Mouse (Mus musculus) spleen, postnatal 4 days (tissue): Measurements from ENCODE around the gene Zfp600.
"Not testable (repeated sequence)": the region's sequence is repeated elsewhere in the genome, so short reads cannot be mapped to it uniquely, and the experiment has no call there.

ENCODE experiments used
- DNase-seq, 2 experiments: peaks; one replicate each; pipeline ENCODE4 v3.0.0; 2022; ENCODE audit warnings: low spot score in 2 of 2

Zfp600 gene

DNA sequence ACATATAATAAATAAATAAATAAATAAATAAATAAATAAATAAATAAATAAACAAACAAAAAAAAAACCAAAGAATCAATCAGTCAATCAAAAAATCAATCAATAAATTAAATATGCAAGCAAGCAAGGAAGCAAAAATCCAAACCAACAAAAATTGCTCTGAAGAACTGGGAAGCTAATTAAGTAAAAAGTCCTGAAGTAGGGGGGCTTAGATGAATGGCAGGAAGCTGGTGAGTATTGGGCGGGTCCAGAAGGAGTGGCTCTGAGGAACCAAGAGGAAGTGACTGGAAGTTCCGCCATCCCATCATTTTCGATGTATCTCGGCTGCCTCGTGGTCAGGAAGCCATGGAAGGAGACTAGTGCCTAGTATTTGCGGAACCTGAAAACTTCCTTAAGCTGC lies at the start of gene Zfp600:
Gene Zfp600, plus strand, starts transcription at position 301 of the 400 bp plus-strand sequence.
- DNase-seq, result not testable (repeated sequence)

DNA sequence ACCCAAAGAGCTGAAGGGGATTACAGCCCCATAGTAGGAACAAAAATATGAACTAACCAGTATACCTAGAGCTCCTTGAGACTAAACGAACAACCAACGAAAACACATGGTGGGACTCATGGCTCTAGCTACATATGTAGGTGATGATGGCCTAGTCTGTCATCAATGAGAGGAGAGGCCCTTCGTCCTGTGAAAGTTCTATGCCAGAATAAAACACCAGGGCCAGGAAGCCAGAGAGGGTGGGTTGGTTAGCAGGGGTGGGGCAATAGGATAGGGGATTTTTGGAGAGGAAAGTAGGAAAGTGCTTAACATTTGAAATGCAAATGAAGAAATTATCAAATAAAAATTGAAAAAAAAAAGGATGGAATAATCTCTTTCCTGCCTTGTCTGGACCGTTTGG lies 6.3 kb downstream of the Zfp600 start:
- DNase-seq, result peak; percentile 25 to 61

DNA sequence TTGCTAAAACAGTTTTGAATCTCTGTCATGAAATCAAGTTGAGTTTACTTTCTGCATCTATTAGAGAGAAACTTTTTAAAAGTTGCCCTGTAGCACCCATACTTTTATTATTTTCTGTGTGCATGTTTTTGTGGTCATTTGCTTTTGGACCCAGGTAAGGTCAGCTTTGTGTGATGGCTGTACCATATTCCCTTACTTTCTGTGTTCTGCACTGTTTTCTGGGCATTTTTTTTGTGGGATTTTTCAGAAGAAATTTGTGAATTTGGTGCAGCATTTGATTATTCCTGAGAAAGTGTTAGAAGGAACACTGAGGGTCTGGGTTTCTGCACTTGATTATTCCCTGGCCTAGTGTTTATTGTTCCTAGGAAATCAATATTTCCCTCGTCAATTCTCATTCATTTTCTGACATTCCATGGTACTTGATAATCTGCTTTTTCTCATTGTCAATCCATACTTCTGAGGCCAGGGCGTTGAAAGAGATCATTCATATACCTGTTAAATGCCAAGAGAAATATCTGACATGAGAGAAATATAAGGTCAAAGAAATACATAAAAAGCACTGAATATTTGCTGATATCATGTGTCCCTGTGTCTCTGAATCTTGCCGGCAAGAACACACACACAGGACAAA lies 10.7 kb downstream of the Zfp600 start:
- DNase-seq, result not testable (repeated sequence)

GRCm38 (mm10) chr4:146167879-146168532 lies 11.4 kb downstream of the Zfp600 start:
- DNase-seq, result peak; percentile 24 to 74

GRCm38 (mm10) chr4:146168730-146169215 lies 12.1 kb downstream of the Zfp600 start:
- DNase-seq, result not testable (repeated sequence)

DNA sequence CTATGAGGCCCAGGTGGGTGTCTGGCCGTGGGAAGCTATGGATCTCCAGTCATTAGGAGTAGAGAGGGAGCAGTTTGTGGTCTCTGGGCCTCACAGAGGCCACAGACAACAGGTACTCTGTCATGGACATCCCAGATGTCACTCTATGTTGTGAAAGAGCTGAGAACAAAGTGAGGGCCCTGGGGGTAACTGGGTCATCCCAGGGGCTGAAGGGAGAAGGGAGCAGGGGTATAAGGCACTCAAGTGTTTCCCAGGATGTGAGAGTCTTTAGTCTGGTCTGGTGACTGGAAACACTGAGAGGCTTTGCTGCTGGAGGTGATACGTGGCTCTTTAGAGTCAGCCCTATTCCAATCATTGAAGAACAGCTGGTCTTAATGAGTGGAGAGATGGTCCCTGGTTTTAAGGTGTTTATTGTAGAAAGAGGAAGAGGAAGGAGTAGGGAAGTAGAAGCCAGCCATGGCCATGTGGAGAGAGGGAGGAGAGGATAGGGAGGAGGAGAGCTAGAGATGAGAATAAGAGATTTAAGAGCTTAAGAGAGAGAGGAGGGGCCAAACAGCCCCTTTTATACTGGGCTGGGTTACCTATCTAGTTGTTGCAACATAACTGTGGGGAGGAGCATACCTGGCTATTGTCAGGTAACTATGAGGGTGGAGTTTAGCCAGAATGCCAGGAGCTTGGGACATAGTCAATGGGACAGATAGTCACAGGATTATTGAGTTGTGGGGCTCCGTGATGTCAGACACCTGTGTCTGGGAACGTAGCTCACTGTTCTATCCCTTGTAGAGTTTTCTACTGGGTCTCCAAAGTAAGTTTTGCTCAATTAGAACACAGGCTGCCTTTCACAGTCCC lies 17.0 kb downstream of the Zfp600 start:
- peak; percentile 50 to 82 for DNase-seq

GRCm38 (mm10) chr4:146204357-146204756 lies 47.7 kb downstream of the Zfp600 start:
- not testable (repeated sequence) for DNase-seq

- not testable (repeated sequence) for DNase-seq
Observed at GRCm38 (mm10) chr4:146239252-146240244, 82.9 kb downstream of the Zfp600 start.

- peak; percentile 13 to 63 for DNase-seq
Observed at GRCm38 (mm10) chr4:146242119-146242518, 85.5 kb downstream of the Zfp600 start.
